Mouse (Mus musculus) intestine, postnatal 0 days (tissue): ENCODE results near the gene 1700029F12Rik. TPM values are rescaled to one million over a fixed set of nuclear protein-coding genes. Genes with fewer than 3 reads are reported as not detected.

ENCODE experiments used
- ATAC-seq: fragments of 200-750 bp; cut with Nextera tagmentation; 2 replicates; pipeline ENCODE4 v1.8.0; 2017; ENCODE audit warnings: mild to moderate bottlenecking, moderate TSS enrichment, moderate library complexity
- H3K27ac ChIP-seq: fragments of 300-500 bp; sonication (generic); 2 replicates; pipeline ENCODE4 v1.5.1; 2014; ENCODE audit warnings: mild to moderate bottlenecking, low read depth, low read length, moderate library complexity
- H3K27me3 ChIP-seq: fragments of 300-500 bp; sonication (generic); replicated peaks from 2 replicates; pipeline ENCODE4 v1.6.1; 2014; ENCODE audit warnings: low read length, mixed read lengths; ENCODE audit not compliant: control insufficient read depth, insufficient read depth
- H3K36me3 ChIP-seq: fragments of 300-500 bp; sonication (generic); 2 replicates; pipeline ENCODE4 v1.6.1; 2014; ENCODE audit warnings: mild to moderate bottlenecking, moderate library complexity; ENCODE audit not compliant: control insufficient read depth, insufficient read depth
- H3K4me1 ChIP-seq: fragments of 300-500 bp; sonication (generic); replicated peaks from 2 replicates; pipeline ENCODE4 v1.6.1; 2014; ENCODE audit warnings: antibody characterized with exemption, low read length, mixed read lengths; ENCODE audit not compliant: control insufficient read depth, insufficient read depth
- H3K4me2 ChIP-seq: fragments of 300-500 bp; sonication (generic); replicated peaks from 2 replicates; pipeline ENCODE4 v1.6.1; 2014; ENCODE audit warnings: low read depth, mild to moderate bottlenecking, moderate library complexity
- H3K4me3 ChIP-seq: fragments of 300-500 bp; sonication (generic); 2 replicates; pipeline ENCODE4 v1.5.1; 2014; ENCODE audit warnings: low read depth, low read length
- H3K9ac ChIP-seq: fragments of 300-500 bp; sonication (generic); 2 replicates; pipeline ENCODE4 v1.6.1; 2014; ENCODE audit warnings: mild to moderate bottlenecking, low read depth, low read length
- H3K9me3 ChIP-seq: fragments of 300-500 bp; sonication (generic); 2 replicates; pipeline ENCODE4 v1.6.1; 2016; ENCODE audit warnings: mixed run types; ENCODE audit not compliant: control insufficient read depth
- CTCF ChIP-seq: sonication (generic); IDR thresholded peaks from 2 replicates; pipeline ENCODE4 v1.5.1; 2016; ENCODE audit warnings: low read depth, mild to moderate bottlenecking, control low read depth, antibody characterized with exemption, moderate library complexity
- WGBS: fragments of 180-500 bp; shearing (Covaris S2); extraction: QIAGEN DNeasy Blood & Tissue Kit; methylation state at CpG from one replicate; pipeline ENCODE4 v1.1.7; 2014; 5-methylcytosine and 5-hydroxymethylcytosine counted together
- polyA plus RNA-seq: library from polyadenylated mRNA; unstranded; fragments of >200 nt; fragmentation: Nextera tagmentation; extraction: Ambion mirVana; gene quantifications from 2 replicates; pipeline ENCODE4 v1.2.1, GENCODE M21; 2015

The 1700029F12Rik gene
- polyA plus RNA-seq, 1 experiment from 2014 or later: not detected

DNA sequence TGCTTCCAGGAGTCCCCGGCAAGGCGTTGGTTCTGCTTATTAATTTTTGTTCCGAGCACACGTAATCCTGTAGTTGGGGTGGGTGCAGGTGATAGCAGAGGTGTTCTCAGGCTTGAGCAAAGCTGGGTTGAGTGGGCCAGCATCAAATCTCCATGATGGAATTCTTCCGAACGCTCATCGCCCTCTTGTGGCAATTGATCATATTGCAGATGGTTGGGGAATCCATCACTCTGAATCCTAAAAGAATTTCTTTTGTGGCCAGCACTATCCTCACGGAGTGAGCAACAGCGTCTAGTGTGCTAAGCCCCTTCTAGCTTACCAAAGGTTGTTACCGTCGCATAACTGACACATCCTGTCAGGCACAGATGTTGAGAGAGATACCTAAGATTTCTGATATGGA, 18.5 kb upstream of the 1700029F12Rik start:
- Histone ChIP-seq H3K36me3 (no peaks in the 10 kb centered on the region), H3K27me3 (no peaks in the 10 kb centered on the region), H3K9me3 (no peaks in the 10 kb centered on the region), H3K4me2 (no peak overlapping the region), H3K4me1 (no peaks in the 10 kb centered on the region), H3K27ac (no peak overlapping the region), H3K4me3 (no peak overlapping the region), H3K9ac (no peak overlapping the region)
- ATAC-seq: no peak
- peak; percentile 92 for TF ChIP-seq CTCF
- WGBS: 13% methylated on average over 11 of the region's 11 CpGs

DNA sequence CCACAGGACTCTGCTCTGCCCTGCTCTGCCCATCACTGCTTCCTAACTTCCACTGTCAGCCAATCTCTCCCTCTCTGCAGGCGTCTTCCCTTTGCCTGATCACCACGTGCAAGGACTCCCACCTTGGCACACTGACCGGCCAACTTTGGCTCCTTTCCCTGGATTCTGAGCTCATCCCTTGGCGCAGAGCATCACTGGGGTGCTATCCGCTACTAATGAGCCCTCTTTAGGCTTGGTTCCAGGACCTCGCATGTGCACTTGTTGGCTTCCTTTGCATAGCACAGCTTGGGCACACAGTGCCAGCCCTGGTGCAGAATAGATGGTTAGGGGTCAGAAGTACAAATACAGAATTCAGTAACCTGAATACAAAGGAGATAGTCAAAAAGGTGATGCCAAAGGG, 17.0 kb upstream of the 1700029F12Rik start:
- H3K9me3 ChIP-seq: no peaks in the 10 kb centered on the region
- H3K4me3 ChIP-seq: no peak overlapping the region
- WGBS: 69% methylated on average over 6 of the region's 6 CpGs
- no peaks in the 10 kb centered on the region for H3K4me1 ChIP-seq
- no peak overlapping the region for H3K27ac ChIP-seq
- no peaks in the 10 kb centered on the region for H3K27me3 ChIP-seq
- no peak for TF ChIP-seq CTCF
- no peak overlapping the region for H3K4me2 ChIP-seq
- ATAC-seq: no peak
- H3K9ac ChIP-seq: no peak overlapping the region
- H3K36me3 ChIP-seq: no peaks in the 10 kb centered on the region

DNA sequence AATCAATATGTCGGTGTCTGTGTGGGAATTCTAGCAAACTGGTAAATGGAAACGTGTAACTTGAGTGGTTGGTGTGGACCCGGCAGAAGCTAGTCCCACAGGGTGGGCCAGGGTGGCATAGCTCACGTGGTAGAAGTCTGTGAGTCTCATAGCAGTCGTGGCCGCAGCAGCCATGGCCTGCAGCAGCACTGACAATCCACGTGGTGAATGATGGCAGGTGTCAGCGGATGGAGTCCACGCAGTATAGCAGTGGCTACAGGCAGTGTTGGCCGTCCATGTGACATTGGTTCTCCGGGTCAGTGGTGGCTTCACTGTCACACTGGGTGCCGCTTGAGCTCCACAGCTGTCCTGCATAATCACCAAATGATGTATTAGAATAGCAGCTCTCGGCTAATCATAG, 4.1 kb downstream of the 1700029F12Rik start:
- no peaks in the 10 kb centered on the region for H3K36me3 ChIP-seq
- H3K4me2 ChIP-seq: no peak overlapping the region
- TF ChIP-seq CTCF: no peak
- WGBS: 91% methylated on average over 13 of the region's 13 CpGs
- no peak for ATAC-seq
- no peaks in the 10 kb centered on the region for H3K9me3 ChIP-seq
- no peak overlapping the region for H3K4me3 ChIP-seq
- no peak overlapping the region for H3K27ac ChIP-seq
- no peaks in the 10 kb centered on the region for H3K27me3 ChIP-seq
- no peaks in the 10 kb centered on the region for H3K4me1 ChIP-seq
- H3K9ac ChIP-seq: no peak overlapping the region

DNA sequence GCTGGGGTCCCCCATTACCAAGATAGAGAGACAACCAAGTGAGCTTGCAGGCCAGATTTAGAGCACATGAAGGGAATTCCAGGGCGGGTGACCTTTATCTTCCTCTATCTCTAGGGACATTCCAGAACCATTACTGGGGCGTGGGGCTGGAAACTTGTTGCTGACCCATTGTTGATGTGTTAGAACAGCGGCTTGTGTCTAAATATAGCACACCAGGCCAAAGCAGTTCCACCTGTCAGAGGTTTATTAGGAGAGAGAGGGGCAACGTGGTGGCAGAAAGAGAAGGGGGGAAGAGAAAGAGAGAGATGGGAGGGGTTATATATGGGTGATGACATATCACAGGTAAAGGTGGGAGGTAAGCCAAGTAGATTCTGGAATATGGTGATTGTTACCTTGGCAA, 12.3 kb downstream of the 1700029F12Rik start:
- no peak for TF ChIP-seq CTCF
- Histone ChIP-seq H3K27ac (no peak overlapping the region), H3K4me3 (no peak overlapping the region), H3K27me3 (no peaks in the 10 kb centered on the region), H3K36me3 (no peaks in the 10 kb centered on the region), H3K9ac (no peak overlapping the region), H3K9me3 (no peaks in the 10 kb centered on the region), H3K4me2 (no peak overlapping the region), H3K4me1 (no peaks in the 10 kb centered on the region)
- WGBS: 20% methylated on average over 4 of the region's 4 CpGs
- ATAC-seq: no peak

DNA sequence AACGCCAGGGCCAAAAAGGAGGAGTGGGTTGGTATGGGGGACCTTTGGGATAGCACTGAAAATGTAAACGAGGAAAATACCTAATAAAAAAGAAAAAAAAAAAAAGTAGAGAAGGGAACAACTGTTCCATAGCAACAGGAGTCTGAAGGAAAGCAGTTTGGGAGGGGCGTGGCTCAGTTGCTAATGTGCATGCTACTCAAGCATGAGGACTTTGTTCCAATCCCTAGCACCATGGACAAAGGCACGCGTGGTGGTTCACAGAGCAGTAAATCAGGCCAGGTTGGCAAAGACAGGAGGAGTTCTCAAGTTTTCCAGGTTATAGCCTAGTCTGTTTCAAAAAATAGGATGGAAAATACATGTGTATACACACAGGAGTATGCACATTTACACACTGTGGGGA, 14.0 kb downstream of the 1700029F12Rik start:
- H3K27ac ChIP-seq: no peak overlapping the region
- ATAC-seq: no peak
- no peak for TF ChIP-seq CTCF
- no peak overlapping the region for H3K4me2 ChIP-seq
- no peaks in the 10 kb centered on the region for H3K9me3 ChIP-seq
- no peaks in the 10 kb centered on the region for H3K36me3 ChIP-seq
- no peaks in the 10 kb centered on the region for H3K4me1 ChIP-seq
- 52% methylated on average over 5 of the region's 5 CpGs for WGBS
- H3K4me3 ChIP-seq: no peak overlapping the region
- H3K9ac ChIP-seq: no peak overlapping the region
- no peaks in the 10 kb centered on the region for H3K27me3 ChIP-seq

DNA sequence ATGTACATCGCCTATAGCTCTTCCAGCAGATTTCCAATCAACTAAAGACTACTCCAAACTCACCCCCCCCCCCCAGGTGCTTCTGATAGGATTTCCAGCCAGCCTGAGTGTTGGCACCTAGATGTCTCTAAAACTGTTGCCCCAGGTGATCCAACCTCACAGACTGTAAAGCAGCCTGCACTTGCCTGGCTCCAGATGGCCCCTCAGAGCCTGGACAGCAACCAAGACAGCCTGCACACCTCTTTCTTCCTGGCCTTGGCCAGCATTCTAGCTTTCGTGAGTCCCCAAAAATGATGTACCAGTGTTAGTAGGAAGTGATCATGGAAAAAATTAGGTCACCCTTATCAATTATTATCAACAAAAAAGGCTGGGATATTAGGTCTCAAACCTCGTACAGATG, 16.5 kb downstream of the 1700029F12Rik start:
- 78% methylated on average over 3 of the region's 3 CpGs for WGBS
- Histone ChIP-seq H3K36me3 (no peaks in the 10 kb centered on the region), H3K4me3 (no peak overlapping the region), H3K27me3 (no peaks in the 10 kb centered on the region), H3K4me2 (no peak overlapping the region), H3K9ac (no peak overlapping the region), H3K9me3 (no peaks in the 10 kb centered on the region), H3K27ac (no peak overlapping the region), H3K4me1 (no peaks in the 10 kb centered on the region)
- TF ChIP-seq CTCF: no peak
- ATAC-seq: no peak

DNA sequence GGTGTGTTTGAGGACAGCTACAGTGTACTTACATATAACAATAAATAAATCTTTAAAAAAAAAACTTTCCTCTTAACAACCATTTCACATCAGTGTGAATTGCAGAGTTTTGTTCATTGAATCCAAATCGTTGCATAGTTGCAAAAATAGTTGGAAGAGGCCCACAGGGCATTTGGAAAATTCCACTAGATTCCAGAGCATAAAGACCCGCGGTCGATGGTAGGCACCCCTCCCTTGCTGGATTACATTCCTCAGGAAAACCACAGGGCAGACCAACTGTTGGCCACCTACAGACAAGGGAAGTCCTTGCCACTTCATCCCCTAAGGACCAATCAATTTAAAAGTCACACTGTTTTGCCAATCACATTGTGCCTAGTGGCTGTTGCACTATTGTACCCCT, 19.8 kb downstream of the 1700029F12Rik start:
- H3K4me1 ChIP-seq: no peaks in the 10 kb centered on the region
- TF ChIP-seq CTCF: no peak
- H3K9ac ChIP-seq: no peak overlapping the region
- no peaks in the 10 kb centered on the region for H3K9me3 ChIP-seq
- H3K36me3 ChIP-seq: no peaks in the 10 kb centered on the region
- H3K27me3 ChIP-seq: no peaks in the 10 kb centered on the region
- ATAC-seq: no peak
- H3K4me2 ChIP-seq: no peak overlapping the region
- H3K4me3 ChIP-seq: no peak overlapping the region
- 85% methylated on average over 4 of the region's 4 CpGs for WGBS
- H3K27ac ChIP-seq: no peak overlapping the region
